Mouse (Mus musculus): ENCODE data around the gene Gm49369. TPM values are rescaled to one million over a fixed set of nuclear protein-coding genes. Genes with fewer than 3 reads are reported as not detected.
"Not testable (repeated sequence)": the region's sequence is repeated elsewhere in the genome, so short reads cannot be mapped to it uniquely, and the experiment has no call there.

Gm49369 gene
- polyA plus RNA-seq, 1 experiment from 2014 or later, result not detected

DNA sequence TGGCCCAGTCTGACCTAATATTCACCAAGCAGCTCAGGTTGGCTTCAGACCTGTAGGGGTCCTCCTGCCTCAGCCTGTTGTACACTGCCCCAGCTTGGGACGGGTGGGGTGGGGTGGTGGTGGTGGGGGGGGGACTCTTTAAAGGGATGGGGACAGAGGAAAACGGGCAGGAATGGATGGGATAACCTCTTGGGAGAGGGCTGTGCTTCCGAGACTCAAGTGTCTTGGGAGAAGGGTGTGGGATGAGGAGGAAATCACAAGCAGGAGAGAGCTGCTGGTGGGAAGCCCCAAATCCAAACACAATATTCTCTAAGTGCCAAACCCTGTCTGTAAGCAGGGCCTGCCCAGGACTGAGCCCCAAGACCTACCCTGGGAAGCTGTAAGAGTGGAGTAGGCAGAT lies 33.8 kb upstream of the Gm49369 start:
- Histone ChIP-seq H3K9me3 (ENCODE audit: control insufficient read depth, low read length) (no peaks in the 10 kb centered on the region), H3K36me3 (replicated peaks; ENCODE audit: control insufficient read depth, insufficient read depth) (no peaks in the 10 kb centered on the region), H3K4me2 (replicated peaks) (no peak overlapping the region), H3K27ac (no peak overlapping the region), H3K27me3 (ENCODE audit: control insufficient read depth, insufficient read depth, low read length) (no peaks in the 10 kb centered on the region), H3K9ac (no peak overlapping the region), H3K4me3 (replicated peaks; ENCODE audit: low read length) (no peak overlapping the region), H3K4me1 (replicated peaks; ENCODE audit: control insufficient read depth, insufficient read depth, low read length) (no peaks in the 10 kb centered on the region)
- 74% methylated on average over 3 of the region's 3 CpGs for WGBS
- DNase-seq (ENCODE audit: low spot score) (no peak), ATAC-seq (ENCODE audit: low FRiP score) (no peak)

GRCm38 (mm10) chr7:142415314-142415713 lies 32.8 kb upstream of the Gm49369 start:
- no peak overlapping the region for H3K9ac ChIP-seq

GRCm38 (mm10) chr7:142413285-142413684 lies 30.8 kb upstream of the Gm49369 start:
- Histone ChIP-seq H3K36me3 (replicated peaks; ENCODE audit: control insufficient read depth, insufficient read depth) (no peaks in the 10 kb centered on the region), H3K9me3 (ENCODE audit: control insufficient read depth, low read length) (no peaks in the 10 kb centered on the region), H3K4me2 (replicated peaks) (no peak overlapping the region), H3K4me1 (replicated peaks; ENCODE audit: control insufficient read depth, insufficient read depth, low read length) (no peaks in the 10 kb centered on the region), H3K27me3 (ENCODE audit: control insufficient read depth, insufficient read depth, low read length) (no peaks in the 10 kb centered on the region), H3K4me3 (replicated peaks; ENCODE audit: low read length) (no peak overlapping the region), H3K9ac (no peak overlapping the region), H3K27ac (no peak overlapping the region)
- DNase-seq (ENCODE audit: low spot score) (no peak), ATAC-seq (ENCODE audit: low FRiP score) (no peak)
- WGBS, result 96% methylated on average over 6 of the region's 6 CpGs

More at GRCm38 (mm10) chr7:142415314-142415713, 32.8 kb upstream of the Gm49369 start:
- H3K4me3 ChIP-seq (replicated peaks; ENCODE audit: low read length), result no peak overlapping the region
- H3K4me1 ChIP-seq (replicated peaks; ENCODE audit: control insufficient read depth, insufficient read depth, low read length), result no peaks in the 10 kb centered on the region
- DNase-seq (ENCODE audit: low spot score) (no peak), ATAC-seq (ENCODE audit: low FRiP score) (no peak)
- no peak overlapping the region for H3K27ac ChIP-seq
- 66% methylated on average over 4 of the region's 4 CpGs for WGBS
- H3K36me3 ChIP-seq (replicated peaks; ENCODE audit: control insufficient read depth, insufficient read depth), result no peaks in the 10 kb centered on the region
- H3K9me3 ChIP-seq (ENCODE audit: control insufficient read depth, low read length), result no peaks in the 10 kb centered on the region
- no peak overlapping the region for H3K4me2 ChIP-seq (replicated peaks)
- no peaks in the 10 kb centered on the region for H3K27me3 ChIP-seq (ENCODE audit: control insufficient read depth, insufficient read depth, low read length)

DNA sequence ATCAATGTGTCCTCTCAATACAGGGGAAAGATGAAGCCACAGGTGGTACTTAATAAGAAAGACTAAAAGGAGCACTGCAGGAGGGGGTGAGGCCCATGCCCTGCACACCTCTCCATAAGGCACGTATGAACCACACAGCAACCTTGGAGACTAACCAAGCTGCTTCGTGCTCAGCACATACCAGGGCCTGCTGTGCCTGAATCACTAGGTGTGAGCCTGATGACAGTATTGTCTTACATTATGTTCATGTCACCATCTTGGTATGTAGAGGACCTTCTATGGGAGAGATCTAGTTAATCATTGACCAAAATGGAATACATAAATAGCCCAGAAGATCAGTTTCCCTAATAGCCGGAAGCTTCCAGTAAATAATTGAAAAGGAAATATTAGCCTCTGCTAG lies 27.1 kb upstream of the Gm49369 start:
- WGBS, result 84% methylated on average over 3 of the region's 3 CpGs
- ATAC-seq (ENCODE audit: low FRiP score), result no peak
- Histone ChIP-seq H3K27ac (no peak overlapping the region), H3K36me3 (replicated peaks; ENCODE audit: control insufficient read depth, insufficient read depth) (no peaks in the 10 kb centered on the region), H3K9me3 (ENCODE audit: control insufficient read depth, low read length) (no peaks in the 10 kb centered on the region), H3K4me1 (replicated peaks; ENCODE audit: control insufficient read depth, insufficient read depth, low read length) (no peaks in the 10 kb centered on the region), H3K9ac (no peak overlapping the region), H3K27me3 (ENCODE audit: control insufficient read depth, insufficient read depth, low read length) (no peaks in the 10 kb centered on the region), H3K4me2 (replicated peaks) (no peak overlapping the region), H3K4me3 (replicated peaks; ENCODE audit: low read length) (no peak overlapping the region)
- DNase-seq (ENCODE audit: low spot score), result no peak

GRCm38 (mm10) chr7:142408686-142409085 lies 26.2 kb upstream of the Gm49369 start:
- H3K4me3 ChIP-seq (replicated peaks; ENCODE audit: low read length), result no peak overlapping the region
- no peaks in the 10 kb centered on the region for H3K27me3 ChIP-seq (ENCODE audit: control insufficient read depth, insufficient read depth, low read length)
- ATAC-seq (ENCODE audit: low FRiP score) (no peak), DNase-seq (ENCODE audit: low spot score) (no peak)
- no peak overlapping the region for H3K27ac ChIP-seq
- H3K4me2 ChIP-seq (replicated peaks), result no peak overlapping the region
- H3K9ac ChIP-seq, result no peak overlapping the region
- H3K4me1 ChIP-seq (replicated peaks; ENCODE audit: control insufficient read depth, insufficient read depth, low read length), result no peaks in the 10 kb centered on the region
- WGBS, result 88% methylated on average over 8 of the region's 8 CpGs
- H3K36me3 ChIP-seq (replicated peaks; ENCODE audit: control insufficient read depth, insufficient read depth), result no peaks in the 10 kb centered on the region
- no peaks in the 10 kb centered on the region for H3K9me3 ChIP-seq (ENCODE audit: control insufficient read depth, low read length)

GRCm38 (mm10) chr7:142407935-142408334 lies 25.5 kb upstream of the Gm49369 start:
- Histone ChIP-seq H3K4me1 (replicated peaks; ENCODE audit: control insufficient read depth, insufficient read depth, low read length) (no peaks in the 10 kb centered on the region), H3K4me2 (replicated peaks) (no peak overlapping the region), H3K9me3 (ENCODE audit: control insufficient read depth, low read length) (no peaks in the 10 kb centered on the region), H3K9ac (no peak overlapping the region), H3K36me3 (replicated peaks; ENCODE audit: control insufficient read depth, insufficient read depth) (no peaks in the 10 kb centered on the region), H3K27ac (no peak overlapping the region), H3K27me3 (ENCODE audit: control insufficient read depth, insufficient read depth, low read length) (no peaks in the 10 kb centered on the region), H3K4me3 (replicated peaks; ENCODE audit: low read length) (no peak overlapping the region)
- WGBS, result 89% methylated on average over 4 of the region's 4 CpGs
- no peak for ATAC-seq (ENCODE audit: low FRiP score)
- DNase-seq (ENCODE audit: low spot score), result no peak

- not testable (repeated sequence) for H3K9me3 ChIP-seq (ENCODE audit: control insufficient read depth, low read length); H3K4me3 ChIP-seq (replicated peaks; ENCODE audit: low read length); ATAC-seq (ENCODE audit: low FRiP score); H3K36me3 ChIP-seq (replicated peaks; ENCODE audit: control insufficient read depth, insufficient read depth); DNase-seq (ENCODE audit: low spot score); H3K27ac ChIP-seq; H3K4me1 ChIP-seq (replicated peaks; ENCODE audit: control insufficient read depth, insufficient read depth, low read length); H3K4me2 ChIP-seq (replicated peaks); H3K27me3 ChIP-seq (ENCODE audit: control insufficient read depth, insufficient read depth, low read length); H3K9ac ChIP-seq
- WGBS, result 82% methylated on average over 5 of the region's 5 CpGs
Observed at GRCm38 (mm10) chr7:142405134-142405533, 22.7 kb upstream of the Gm49369 start.

- DNase-seq (ENCODE audit: low spot score) (no peak), ATAC-seq (ENCODE audit: low FRiP score) (no peak)
- Histone ChIP-seq H3K4me2 (replicated peaks) (no peak overlapping the region), H3K27ac (no peak overlapping the region), H3K9me3 (ENCODE audit: control insufficient read depth, low read length) (no peaks in the 10 kb centered on the region), H3K36me3 (replicated peaks; ENCODE audit: control insufficient read depth, insufficient read depth) (no peaks in the 10 kb centered on the region), H3K9ac (no peak overlapping the region), H3K27me3 (ENCODE audit: control insufficient read depth, insufficient read depth, low read length) (no peaks in the 10 kb centered on the region), H3K4me1 (replicated peaks; ENCODE audit: control insufficient read depth, insufficient read depth, low read length) (no peaks in the 10 kb centered on the region), H3K4me3 (replicated peaks; ENCODE audit: low read length) (no peak overlapping the region)
- 91% methylated on average over 4 of the region's 4 CpGs for WGBS
Observed at GRCm38 (mm10) chr7:142403591-142403990, 21.1 kb upstream of the Gm49369 start.

- no peaks in the 10 kb centered on the region for H3K9me3 ChIP-seq (ENCODE audit: control insufficient read depth, low read length)
- H3K9ac ChIP-seq, result no peak overlapping the region
- H3K4me1 ChIP-seq (replicated peaks; ENCODE audit: control insufficient read depth, insufficient read depth, low read length), result no peaks in the 10 kb centered on the region
- DNase-seq (ENCODE audit: low spot score) (no peak), ATAC-seq (ENCODE audit: low FRiP score) (no peak)
- no peak overlapping the region for H3K4me2 ChIP-seq (replicated peaks)
- H3K36me3 ChIP-seq (replicated peaks; ENCODE audit: control insufficient read depth, insufficient read depth), result no peaks in the 10 kb centered on the region
- no peaks in the 10 kb centered on the region for H3K27me3 ChIP-seq (ENCODE audit: control insufficient read depth, insufficient read depth, low read length)
- 56% methylated on average over 7 of the region's 7 CpGs for WGBS
- no peak overlapping the region for H3K27ac ChIP-seq
- no peak overlapping the region for H3K4me3 ChIP-seq (replicated peaks; ENCODE audit: low read length)
Observed at GRCm38 (mm10) chr7:142400750-142401142, 18.3 kb upstream of the Gm49369 start.

DNA sequence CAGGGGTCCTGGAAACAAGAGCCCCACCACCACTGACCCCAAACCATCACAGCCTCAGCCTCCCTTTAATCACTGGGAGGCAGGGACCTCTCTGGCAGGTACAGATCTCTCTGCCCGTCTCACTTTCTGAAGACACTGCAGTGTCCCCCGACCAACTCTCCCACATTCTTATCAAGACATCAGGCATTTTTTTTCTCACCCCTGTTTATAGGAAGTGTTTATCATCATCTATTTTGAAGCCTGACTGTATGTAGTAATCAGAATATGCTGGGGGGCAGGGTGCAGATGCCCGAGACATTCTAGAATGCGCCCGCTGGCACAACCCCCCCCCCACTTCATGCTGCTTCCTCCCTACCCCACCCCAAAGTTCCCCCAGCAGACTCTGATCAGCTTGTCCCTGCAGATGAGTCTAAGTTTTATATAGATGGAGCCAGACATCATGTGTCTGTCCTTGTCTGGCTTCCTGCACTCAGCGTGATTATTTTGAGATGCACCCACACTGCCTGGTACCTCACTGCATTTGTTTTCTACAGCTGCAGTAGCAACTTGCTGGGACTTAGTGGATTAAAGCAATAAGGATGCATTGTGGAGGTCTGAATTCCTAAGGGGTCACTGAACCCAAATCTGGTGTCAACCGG lies 17.8 kb upstream of the Gm49369 start:
- Histone ChIP-seq H3K27ac (no peak overlapping the region), H3K9ac (no peak overlapping the region), H3K27me3 (ENCODE audit: control insufficient read depth, insufficient read depth, low read length) (no peaks in the 10 kb centered on the region), H3K4me3 (replicated peaks; ENCODE audit: low read length) (no peak overlapping the region), H3K36me3 (replicated peaks; ENCODE audit: control insufficient read depth, insufficient read depth) (no peaks in the 10 kb centered on the region), H3K4me2 (replicated peaks) (no peak overlapping the region), H3K4me1 (replicated peaks; ENCODE audit: control insufficient read depth, insufficient read depth, low read length) (no peaks in the 10 kb centered on the region), H3K9me3 (ENCODE audit: control insufficient read depth, low read length) (no peaks in the 10 kb centered on the region)
- 78% methylated on average over 7 of the region's 7 CpGs for WGBS
- no peak for ATAC-seq (ENCODE audit: low FRiP score)
- no peak for DNase-seq (ENCODE audit: low spot score)

All from hindbrain, embryonic 14.5 days (tissue).